ENCODE assay signal across 15 mouse cellular contexts in the genomic region with DNA sequence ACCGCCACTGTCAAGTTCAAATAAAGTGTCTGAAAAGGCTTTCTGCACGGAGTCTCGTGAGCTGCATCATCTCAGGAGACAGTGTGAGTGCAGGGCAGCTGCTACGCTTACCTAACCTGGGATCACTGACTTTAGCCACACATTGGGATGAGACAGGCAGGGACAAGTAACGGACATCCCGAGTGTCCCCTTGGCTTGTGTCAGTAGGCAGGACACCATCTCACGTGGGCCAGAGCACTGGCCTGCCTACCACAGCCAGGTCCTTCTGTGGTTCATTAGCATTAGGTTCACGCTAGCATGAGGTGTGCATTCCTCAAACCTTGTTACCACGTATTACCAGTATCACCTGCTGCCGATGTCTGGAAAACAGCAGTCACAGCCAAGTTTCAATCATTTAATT.
"Had no signal": no experiment of that assay in that cellular context is flagged by ENCODE, and none has a peak within 500 bp of the region (broad histone marks: within the 10 kb centered on the region; RNA-seq: fewer than 3 reads in every experiment).

No protein-coding gene starts in this region.

- ATAC-seq: intestine, embryonic 15.5 days; liver, embryonic 12.5 days had no signal

- H3K4me2 ChIP-seq: intestine, embryonic 15.5 days; liver, embryonic 12.5 days; lung, embryonic 14.5 days; midbrain, embryonic 12.5 days; neural tube, embryonic 12.5 days; stomach, embryonic 15.5 days had no signal

- DNase-seq: kidney, adult 18-20 months; kidney, postnatal 14 days; lung, embryonic 14.5 days; lung, postnatal 10 days; retina, postnatal 1 day; right cerebral cortex, postnatal 4 days; spleen, adult 18-20 months; thymus, postnatal 4 days had no signal

- H3K9ac ChIP-seq: intestine, embryonic 15.5 days; liver, embryonic 12.5 days; lung, embryonic 14.5 days; neural tube, embryonic 12.5 days; stomach, embryonic 15.5 days had no signal

- H3K4me3 ChIP-seq: intestine, embryonic 15.5 days; liver, embryonic 12.5 days; megakaryocyte, embryonic 14.5 days; midbrain, embryonic 12.5 days; neural tube, embryonic 12.5 days; stomach, embryonic 15.5 days had no signal

- H3K27me3 ChIP-seq: intestine, embryonic 15.5 days; stomach, embryonic 15.5 days had no signal

- H3K9me3 ChIP-seq: intestine, embryonic 15.5 days; liver, embryonic 12.5 days; megakaryocyte, embryonic 14.5 days; midbrain, embryonic 12.5 days; neural tube, embryonic 12.5 days; stomach, embryonic 15.5 days had no signal

- H3K27ac ChIP-seq: intestine, embryonic 15.5 days; liver, embryonic 12.5 days; macrophage; midbrain, embryonic 12.5 days; neural tube, embryonic 12.5 days; stomach, embryonic 15.5 days had no signal
